Mouse (Mus musculus) liver, embryonic 14.5 days (tissue): Measurements from ENCODE around the gene Rfc5. TPM values are rescaled to one million over a fixed set of nuclear protein-coding genes. Genes with fewer than 3 reads are reported as not detected.

Experiments
- ATAC-seq: fragments of 200-750 bp; cut with Nextera tagmentation; 2 replicates; pipeline ENCODE4 v1.8.0; 2017; ENCODE audit warnings: moderate number of reproducible peaks, mild to moderate bottlenecking, moderate library complexity; ENCODE audit not compliant: insufficient read depth
- DNase-seq, 3 experiments: peaks; one replicate each; pipeline ENCODE4 v3.0.0-alpha.2; 2012 to 2013; ENCODE audit warnings: low read depth in 3 of 3, low spot score in 3 of 3
- H3K27ac ChIP-seq: fragments of 300-500 bp; sonication (generic); 2 replicates; pipeline ENCODE4 v1.5.1; 2014; ENCODE audit warnings: moderate library complexity, mild to moderate bottlenecking, control low read depth, inconsistent platforms
- H3K27me3 ChIP-seq: fragments of 300-500 bp; sonication (generic); 2 replicates; pipeline ENCODE4 v1.6.1; 2014; ENCODE audit warnings: mild to moderate bottlenecking, low read length, moderate library complexity; ENCODE audit not compliant: control insufficient read depth, insufficient read depth
- H3K36me3 ChIP-seq: fragments of 300-500 bp; sonication (generic); replicated peaks from 2 replicates; pipeline ENCODE4 v1.6.1; 2014; ENCODE audit warnings: low read depth; ENCODE audit not compliant: control insufficient read depth, insufficient read depth
- H3K4me1 ChIP-seq, 2 experiments: fragments of 200-500 bp in 1 of 2; fragments of 300-500 bp in 1 of 2; sonication (generic) in 1 of 2; replicated peaks; 2 replicates each; pipeline ENCODE4 v1.6.1; 2012 to 2014; ENCODE audit warnings: antibody characterized with exemption in 1 of 2, inconsistent platforms in 1 of 2, low read length in 1 of 2; ENCODE audit not compliant: control insufficient read depth in 2 of 2, insufficient read depth in 2 of 2
- H3K4me2 ChIP-seq: fragments of 300-500 bp; sonication (generic); 2 replicates; pipeline ENCODE4 v1.6.1; 2014; ENCODE audit warnings: low read depth, mild to moderate bottlenecking, control low read depth, moderate library complexity
- H3K4me3 ChIP-seq, 2 experiments: fragments of 200-500 bp in 1 of 2; fragments of 300-500 bp in 1 of 2; sonication (generic) in 1 of 2; 2 replicates each; pipeline ENCODE4 v1.5.1; 2012 to 2014; ENCODE audit warnings: low read depth in 2 of 2, low read length in 2 of 2, mild to moderate bottlenecking in 2 of 2, control low read depth in 1 of 2, inconsistent platforms in 1 of 2, moderate library complexity in 1 of 2; ENCODE audit not compliant: insufficient read depth in 1 of 2
- H3K9ac ChIP-seq: fragments of 300-500 bp; sonication (generic); replicated peaks from 2 replicates; pipeline ENCODE4 v1.6.1; 2014; ENCODE audit warnings: mild to moderate bottlenecking, control low read depth, moderate library complexity
- H3K9me3 ChIP-seq: fragments of 300-500 bp; sonication (generic); 2 replicates; pipeline ENCODE4 v1.6.1; 2016; ENCODE audit warnings: low read length, mixed read lengths; ENCODE audit not compliant: control insufficient read depth
- CTCF ChIP-seq: IDR thresholded peaks from 2 replicates; pipeline ENCODE4 v1.5.1; 2016; ENCODE audit warnings: antibody characterized with exemption, low read depth, control low read depth
- EP300 ChIP-seq: IDR thresholded peaks from 2 replicates; pipeline ENCODE4 v1.6.1; 2016; ENCODE audit warnings: antibody characterized with exemption, low read depth
- WGBS: fragments of 180-500 bp; shearing (Covaris S2); extraction: QIAGEN DNeasy Blood & Tissue Kit; methylation state at CpG from one replicate; pipeline ENCODE4 v1.1.7; 2014; ENCODE audit not compliant: insufficient replicate concordance; 5-methylcytosine and 5-hydroxymethylcytosine counted together
- polyA plus RNA-seq, 2 experiments: library from polyadenylated mRNA; depleted of rRNA in 1 of 2; stranded (reverse) in 1 of 2; unstranded in 1 of 2; fragments of >200 nt; fragmentation: Nextera tagmentation in 1 of 2; extraction: Ambion mirVana in 1 of 2; gene quantifications; 2 replicates each; pipeline versions ENCODE4 v1.2.1 to v1.2.3; 2012 to 2014

Gene Rfc5
- polyA plus RNA-seq, 2 experiments: 24.1 to 52.2 TPM

GRCm38 (mm10) chr5:117399281-117399680, 10.4 kb upstream of the Rfc5 start:
- DNase-seq: no peak
- WGBS: 60% methylated on average over 9 of the region's 9 CpGs
- H3K4me3 ChIP-seq: no peak overlapping the region
- TF ChIP-seq CTCF (no peak), EP300 (no peak)
- no peak overlapping the region for H3K9ac ChIP-seq
- no peaks in the 10 kb centered on the region for H3K36me3 ChIP-seq
- ATAC-seq: no peak
- H3K4me1 ChIP-seq: peaks cover 0 to 12% of the 10 kb centered on the region in 2 experiments; a peak in 2 of 4 replicates
- no peak overlapping the region for H3K27ac ChIP-seq
- H3K4me2 ChIP-seq: no peak overlapping the region
- no peaks in the 10 kb centered on the region for H3K9me3 ChIP-seq
- no peaks in the 10 kb centered on the region for H3K27me3 ChIP-seq

GRCm38 (mm10) chr5:117398007-117398550, 9.2 kb upstream of the Rfc5 start:
- 64% methylated on average over 4 of the region's 5 CpGs for WGBS
- no peak for TF ChIP-seq EP300
- TF ChIP-seq CTCF: no peak
- no peak overlapping the region for H3K27ac ChIP-seq
- peaks cover 0 to 12% of the 10 kb centered on the region in 2 experiments; a peak in 2 of 4 replicates for H3K4me1 ChIP-seq
- H3K27me3 ChIP-seq: no peaks in the 10 kb centered on the region
- ATAC-seq: no peak
- no peak for DNase-seq
- H3K4me2 ChIP-seq: no peak overlapping the region
- H3K36me3 ChIP-seq: no peaks in the 10 kb centered on the region
- no peaks in the 10 kb centered on the region; the same call in 1 of the 2 replicates for H3K9me3 ChIP-seq
- H3K9ac ChIP-seq: no peak overlapping the region
- no peak overlapping the region for H3K4me3 ChIP-seq

- no peaks in the 10 kb centered on the region for H3K36me3 ChIP-seq
- ATAC-seq: no peak
- no peaks in the 10 kb centered on the region; the same call in 1 of the 2 replicates for H3K9me3 ChIP-seq
- no peak overlapping the region for H3K9ac ChIP-seq
- no peak overlapping the region for H3K27ac ChIP-seq
- no peak overlapping the region for H3K4me3 ChIP-seq
- no peaks in the 10 kb centered on the region for H3K27me3 ChIP-seq
- no peak overlapping the region for H3K4me2 ChIP-seq
- WGBS: 46% methylated on average over 6 of the region's 6 CpGs
- TF ChIP-seq CTCF: no peak
- no peak for TF ChIP-seq EP300
- no peak for DNase-seq
- peaks cover 0 to 12% of the 10 kb centered on the region in 2 experiments; a peak in 2 of 4 replicates for H3K4me1 ChIP-seq
Observed at GRCm38 (mm10) chr5:117397371-117397770, 8.5 kb upstream of the Rfc5 start.

GRCm38 (mm10) chr5:117396596-117397014, 7.8 kb upstream of the Rfc5 start:
- 38% methylated on average over 6 of the region's 6 CpGs for WGBS
- Histone ChIP-seq H3K4me3 (no peak overlapping the region), H3K27ac (no peak overlapping the region), H3K36me3 (no peaks in the 10 kb centered on the region), H3K9me3 (no peaks in the 10 kb centered on the region; the same call in 1 of the 2 replicates), H3K27me3 (no peaks in the 10 kb centered on the region), H3K4me1 (peaks cover 0 to 12% of the 10 kb centered on the region in 2 experiments; a peak in 2 of 4 replicates), H3K4me2 (no peak overlapping the region), H3K9ac (no peak overlapping the region)
- ATAC-seq (no peak), DNase-seq (no peak)
- TF ChIP-seq EP300 (no peak), CTCF (no peak)

GRCm38 (mm10) chr5:117395834-117396233, 7.0 kb upstream of the Rfc5 start:
- WGBS: 64% methylated on average over 5 of the region's 5 CpGs
- Histone ChIP-seq H3K4me3 (no peak overlapping the region), H3K9ac (no peak overlapping the region), H3K4me2 (no peak overlapping the region), H3K27ac (no peak overlapping the region), H3K9me3 (no peaks in the 10 kb centered on the region; the same call in 1 of the 2 replicates), H3K4me1 (peaks cover 0 to 12% of the 10 kb centered on the region in 2 experiments; a peak in 2 of 4 replicates), H3K36me3 (no peaks in the 10 kb centered on the region), H3K27me3 (no peaks in the 10 kb centered on the region)
- TF ChIP-seq CTCF: no peak
- no peak for ATAC-seq
- no peak for DNase-seq
